Mouse (Mus musculus): ENCODE measurements at regions not wholly inside any gene's neighbourhood (a gene's known extent, or its start where the extent isn't known, plus 50 kb on each side); places are given as distances from the start of the nearest gene placed in this dataset.

- WGBS (ENCODE audit: insufficient replicate concordance) = 75% methylated on average over 6 of the region's 6 CpGs
- Histone ChIP-seq H3K4me1 (ENCODE audit: control insufficient read depth, insufficient read depth, low read length) (no peaks in the 10 kb centered on the region), H3K9ac (ENCODE audit: low read depth, low read length) (no peak overlapping the region), H3K4me2 (no peak overlapping the region), H3K27ac (ENCODE audit: low read depth, low read length) (no peak overlapping the region), H3K4me3 (ENCODE audit: low read depth, low read length) (no peak overlapping the region), H3K9me3 (replicated peaks; ENCODE audit: control insufficient read depth, low read length) (no peaks in the 10 kb centered on the region), H3K36me3 (ENCODE audit: control insufficient read depth, insufficient read depth, low read length) (no peaks in the 10 kb centered on the region), H3K27me3 (ENCODE audit: control insufficient read depth, insufficient read depth, low read length) (no peaks in the 10 kb centered on the region)
- no peak for ATAC-seq (replicated peaks; ENCODE audit: insufficient number of reproducible peaks, low FRiP score, low TSS enrichment)
These were observed 1053.6 kb upstream of the Celf2 start for GRCm38 (mm10) chr2:8562948-8563347.

GRCm38 (mm10) chr2:8546116-8546515, 1036.8 kb upstream of the Celf2 start:
- H3K27me3 ChIP-seq (ENCODE audit: control insufficient read depth, insufficient read depth, low read length) = no peaks in the 10 kb centered on the region
- ATAC-seq (replicated peaks; ENCODE audit: insufficient number of reproducible peaks, low FRiP score, low TSS enrichment) = no peak
- H3K27ac ChIP-seq (ENCODE audit: low read depth, low read length) = no peak overlapping the region
- no peak overlapping the region for H3K4me2 ChIP-seq
- H3K4me1 ChIP-seq (ENCODE audit: control insufficient read depth, insufficient read depth, low read length) = no peaks in the 10 kb centered on the region
- no peaks in the 10 kb centered on the region for H3K36me3 ChIP-seq (ENCODE audit: control insufficient read depth, insufficient read depth, low read length)
- no peak overlapping the region for H3K9ac ChIP-seq (ENCODE audit: low read depth, low read length)
- no peaks in the 10 kb centered on the region for H3K9me3 ChIP-seq (replicated peaks; ENCODE audit: control insufficient read depth, low read length)
- no peak overlapping the region for H3K4me3 ChIP-seq (ENCODE audit: low read depth, low read length)

GRCm38 (mm10) chr2:8536842-8537241, 1027.5 kb upstream of the Celf2 start:
- Histone ChIP-seq H3K27ac (ENCODE audit: low read depth, low read length) (no peak overlapping the region), H3K4me1 (ENCODE audit: control insufficient read depth, insufficient read depth, low read length) (no peaks in the 10 kb centered on the region), H3K9ac (ENCODE audit: low read depth, low read length) (no peak overlapping the region), H3K9me3 (replicated peaks; ENCODE audit: control insufficient read depth, low read length) (no peaks in the 10 kb centered on the region), H3K36me3 (ENCODE audit: control insufficient read depth, insufficient read depth, low read length) (no peaks in the 10 kb centered on the region), H3K4me2 (no peak overlapping the region), H3K4me3 (ENCODE audit: low read depth, low read length) (no peak overlapping the region), H3K27me3 (ENCODE audit: control insufficient read depth, insufficient read depth, low read length) (no peaks in the 10 kb centered on the region)
- WGBS (ENCODE audit: insufficient replicate concordance) = 10% methylated on average over 1 of the region's 1 CpGs
- ATAC-seq (replicated peaks; ENCODE audit: insufficient number of reproducible peaks, low FRiP score, low TSS enrichment) = no peak

DNA sequence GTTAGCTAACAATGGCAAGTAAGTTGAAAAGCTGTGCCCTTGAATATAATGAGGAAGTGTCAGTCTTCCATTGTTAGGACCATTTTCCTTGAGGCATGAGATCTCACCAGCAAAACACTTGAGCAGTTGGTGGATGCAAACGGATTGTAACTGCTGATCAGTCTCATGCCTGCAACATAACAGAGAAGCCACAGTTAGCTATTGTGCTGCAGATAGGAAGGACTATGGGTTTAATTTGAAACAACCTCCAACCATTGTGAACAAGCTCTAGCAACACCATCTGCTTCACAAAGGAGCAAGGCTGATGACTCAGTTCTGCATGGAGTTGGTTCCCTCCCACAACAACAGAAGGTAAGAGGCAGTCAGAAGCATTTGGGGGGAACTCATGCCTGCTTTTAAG, 989.1 kb upstream of the Celf2 start:
- H3K36me3 ChIP-seq (ENCODE audit: control insufficient read depth, insufficient read depth, low read length) = no peaks in the 10 kb centered on the region
- no peak overlapping the region for H3K9ac ChIP-seq (ENCODE audit: low read depth, low read length)
- no peaks in the 10 kb centered on the region for H3K4me1 ChIP-seq (ENCODE audit: control insufficient read depth, insufficient read depth, low read length)
- H3K4me2 ChIP-seq = no peak overlapping the region
- WGBS (ENCODE audit: insufficient replicate concordance) = 24% methylated on average over 1 of the region's 1 CpGs
- no peak overlapping the region for H3K27ac ChIP-seq (ENCODE audit: low read depth, low read length)
- H3K9me3 ChIP-seq (replicated peaks; ENCODE audit: control insufficient read depth, low read length) = no peaks in the 10 kb centered on the region
- no peak for ATAC-seq (replicated peaks; ENCODE audit: insufficient number of reproducible peaks, low FRiP score, low TSS enrichment)
- no peaks in the 10 kb centered on the region for H3K27me3 ChIP-seq (ENCODE audit: control insufficient read depth, insufficient read depth, low read length)
- H3K4me3 ChIP-seq (ENCODE audit: low read depth, low read length) = no peak overlapping the region

- H3K4me1 ChIP-seq (ENCODE audit: control insufficient read depth, insufficient read depth, low read length) = no peaks in the 10 kb centered on the region
- H3K27me3 ChIP-seq (ENCODE audit: control insufficient read depth, insufficient read depth, low read length) = no peaks in the 10 kb centered on the region
- H3K4me3 ChIP-seq (ENCODE audit: low read depth, low read length) = no peak overlapping the region
- H3K9me3 ChIP-seq (replicated peaks; ENCODE audit: control insufficient read depth, low read length) = no peaks in the 10 kb centered on the region
- 74% methylated on average over 6 of the region's 6 CpGs for WGBS (ENCODE audit: insufficient replicate concordance)
- no peaks in the 10 kb centered on the region for H3K36me3 ChIP-seq (ENCODE audit: control insufficient read depth, insufficient read depth, low read length)
- no peak overlapping the region for H3K4me2 ChIP-seq
- no peak overlapping the region for H3K27ac ChIP-seq (ENCODE audit: low read depth, low read length)
- ATAC-seq (replicated peaks; ENCODE audit: insufficient number of reproducible peaks, low FRiP score, low TSS enrichment) = no peak
- H3K9ac ChIP-seq (ENCODE audit: low read depth, low read length) = no peak overlapping the region
These were observed 968.6 kb upstream of the Celf2 start for GRCm38 (mm10) chr2:8477827-8478528.

GRCm38 (mm10) chr2:8470546-8470945, 961.2 kb upstream of the Celf2 start:
- Histone ChIP-seq H3K36me3 (ENCODE audit: control insufficient read depth, insufficient read depth, low read length) (no peaks in the 10 kb centered on the region), H3K4me3 (ENCODE audit: low read depth, low read length) (no peak overlapping the region), H3K4me1 (ENCODE audit: control insufficient read depth, insufficient read depth, low read length) (no peaks in the 10 kb centered on the region), H3K9ac (ENCODE audit: low read depth, low read length) (no peak overlapping the region), H3K27ac (ENCODE audit: low read depth, low read length) (no peak overlapping the region), H3K27me3 (ENCODE audit: control insufficient read depth, insufficient read depth, low read length) (no peaks in the 10 kb centered on the region), H3K4me2 (no peak overlapping the region), H3K9me3 (replicated peaks; ENCODE audit: control insufficient read depth, low read length) (no peaks in the 10 kb centered on the region)
- ATAC-seq (replicated peaks; ENCODE audit: insufficient number of reproducible peaks, low FRiP score, low TSS enrichment) = no peak
- 83% methylated on average over 1 of the region's 1 CpGs for WGBS (ENCODE audit: insufficient replicate concordance)

- Histone ChIP-seq H3K27me3 (ENCODE audit: control insufficient read depth, insufficient read depth, low read length) (no peaks in the 10 kb centered on the region), H3K4me3 (ENCODE audit: low read depth, low read length) (no peak overlapping the region), H3K9ac (ENCODE audit: low read depth, low read length) (no peak overlapping the region), H3K36me3 (ENCODE audit: control insufficient read depth, insufficient read depth, low read length) (no peaks in the 10 kb centered on the region), H3K4me1 (ENCODE audit: control insufficient read depth, insufficient read depth, low read length) (no peaks in the 10 kb centered on the region), H3K4me2 (no peak overlapping the region), H3K9me3 (replicated peaks; ENCODE audit: control insufficient read depth, low read length) (no peaks in the 10 kb centered on the region), H3K27ac (ENCODE audit: low read depth, low read length) (no peak overlapping the region)
- 43% methylated on average over 2 of the region's 2 CpGs for WGBS (ENCODE audit: insufficient replicate concordance)
- ATAC-seq (replicated peaks; ENCODE audit: insufficient number of reproducible peaks, low FRiP score, low TSS enrichment) = no peak
These were observed 959.6 kb upstream of the Celf2 start for GRCm38 (mm10) chr2:8468989-8469388.

DNA sequence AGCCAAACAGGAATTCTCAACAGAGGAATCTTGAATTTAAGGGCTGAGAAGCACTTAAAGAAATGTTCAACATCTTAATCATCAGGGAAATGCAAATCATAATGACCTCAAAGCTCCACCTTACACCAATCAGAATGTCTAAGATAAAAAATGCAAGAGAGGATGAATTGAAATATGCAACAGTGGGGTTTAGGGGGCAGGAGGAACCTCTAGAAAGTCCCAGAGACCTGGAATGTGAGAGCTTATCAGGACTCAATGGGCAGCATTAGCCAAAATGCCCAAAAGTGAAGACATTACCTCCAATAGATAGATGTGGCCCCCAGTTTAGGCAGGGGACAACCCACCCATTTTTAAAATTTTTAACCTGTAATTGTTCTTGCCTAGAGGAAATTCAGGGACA, 959.0 kb upstream of the Celf2 start:
- no peak for ATAC-seq (replicated peaks; ENCODE audit: insufficient number of reproducible peaks, low FRiP score, low TSS enrichment)

GRCm38 (mm10) chr2:8467531-8468203, 958.3 kb upstream of the Celf2 start:
- Histone ChIP-seq H3K4me1 (ENCODE audit: control insufficient read depth, insufficient read depth, low read length) (no peaks in the 10 kb centered on the region), H3K36me3 (ENCODE audit: control insufficient read depth, insufficient read depth, low read length) (no peaks in the 10 kb centered on the region), H3K27ac (ENCODE audit: low read depth, low read length) (no peak overlapping the region), H3K4me3 (ENCODE audit: low read depth, low read length) (no peak overlapping the region), H3K9me3 (replicated peaks; ENCODE audit: control insufficient read depth, low read length) (no peaks in the 10 kb centered on the region), H3K4me2 (no peak overlapping the region), H3K27me3 (ENCODE audit: control insufficient read depth, insufficient read depth, low read length) (no peaks in the 10 kb centered on the region), H3K9ac (ENCODE audit: low read depth, low read length) (no peak overlapping the region)
- ATAC-seq (replicated peaks; ENCODE audit: insufficient number of reproducible peaks, low FRiP score, low TSS enrichment) = no peak
- 65% methylated on average over 2 of the region's 2 CpGs for WGBS (ENCODE audit: insufficient replicate concordance)

More for the DNA sequence above, 959.0 kb upstream of the Celf2 start:
- H3K36me3 ChIP-seq (ENCODE audit: control insufficient read depth, insufficient read depth, low read length) = no peaks in the 10 kb centered on the region
- H3K4me1 ChIP-seq (ENCODE audit: control insufficient read depth, insufficient read depth, low read length) = no peaks in the 10 kb centered on the region
- H3K27ac ChIP-seq (ENCODE audit: low read depth, low read length) = no peak overlapping the region
- H3K4me2 ChIP-seq = no peak overlapping the region
- no peaks in the 10 kb centered on the region for H3K27me3 ChIP-seq (ENCODE audit: control insufficient read depth, insufficient read depth, low read length)
- no peaks in the 10 kb centered on the region for H3K9me3 ChIP-seq (replicated peaks; ENCODE audit: control insufficient read depth, low read length)
- no peak overlapping the region for H3K4me3 ChIP-seq (ENCODE audit: low read depth, low read length)
- no peak overlapping the region for H3K9ac ChIP-seq (ENCODE audit: low read depth, low read length)

Measured in heart, embryonic 11.5 days (tissue).